Mouse (Mus musculus): Measurements from ENCODE around the gene Tdrd3.

GRCm38 (mm10) chr14:87426297-87426922 is 10.0 kb downstream of the Tdrd3 start:
- TF ChIP-seq CTCF (IDR thresholded peaks at IDR 0.05; ENCODE audit: low read depth) (no peak), EP300 (IDR thresholded peaks at IDR 0.05; ENCODE audit: low read depth) (no peak)

Measured in liver, postnatal 0 days (tissue).